ENCODE assay signal across 8 mouse cellular contexts in genomic region chr5:77122254-77123192, GRCm38 (mm10). TPM values are rescaled to one million over a fixed set of nuclear protein-coding genes. Genes with fewer than 3 reads are reported as not detected.
DNase-seq lines count a peak whose midpoint lies in the region; ATAC-seq and TF ChIP-seq lines count a peak whose summit lies in the region.

No protein-coding gene starts in this region.

- H3K9ac ChIP-seq in kidney, postnatal 0 days (ENCODE audit: low read depth, low read length) = no peak overlapping the region
- H3K9ac ChIP-seq in midbrain, embryonic 12.5 days (replicated peaks) = no peak overlapping the region

- TF ChIP-seq CTCF in kidney, postnatal 0 days (IDR thresholded peaks at IDR 0.05; ENCODE audit: low read depth) = no peak
- TF ChIP-seq CTCF in kidney, adult 2 months (conservative IDR thresholded peaks at IDR 0.05; ENCODE audit: insufficient read depth, insufficient read length, low read depth, low read length) = no peak
- TF ChIP-seq CTCF in layer of hippocampus, adult 2 months (conservative IDR thresholded peaks at IDR 0.05) = no peak

- WGBS in kidney, postnatal 0 days = 14% methylated on average over 20 of the region's 20 CpGs
- WGBS in kidney, adult 2 months = 36% methylated on average over 20 of the region's 20 CpGs
- 3% methylated on average over 20 of the region's 20 CpGs for WGBS in forebrain, embryonic 10.5 days
- 5% methylated on average over 20 of the region's 20 CpGs for WGBS in midbrain, embryonic 12.5 days

- ATAC-seq in kidney, postnatal 0 days (replicated peaks; ENCODE audit: low FRiP score, low read depth) = peak; percentile 44; the same call in 1 of the 2 replicates
- ATAC-seq in midbrain, embryonic 12.5 days (ENCODE audit: low FRiP score, low read depth) = peak; percentile 89

- H3K27ac ChIP-seq in kidney, postnatal 0 days = peak overlapping the region; percentile 19
- no peak overlapping the region for H3K27ac ChIP-seq in kidney, adult 2 months (ENCODE audit: insufficient read depth, low read depth, low read length)
- peak overlapping the region; percentile 60 for H3K27ac ChIP-seq in forebrain, embryonic 10.5 days
- peak overlapping the region; percentile 51; the same call in 1 of the 2 replicates for H3K27ac ChIP-seq in layer of hippocampus, adult 2 months
- H3K27ac ChIP-seq in midbrain, embryonic 12.5 days (replicated peaks) = peak overlapping the region; percentile 56; the same call in 1 of the 2 replicates

- H3K4me2 ChIP-seq in kidney, postnatal 0 days (ENCODE audit: low read length) = no peak overlapping the region
- peak overlapping the region; percentile 41 for H3K4me2 ChIP-seq in midbrain, embryonic 12.5 days (replicated peaks)

- no peaks in the 10 kb centered on the region for H3K27me3 ChIP-seq in kidney, postnatal 0 days (ENCODE audit: insufficient read depth, low read length)
- H3K27me3 ChIP-seq in kidney, adult 2 months (replicated peaks; ENCODE audit: control insufficient read depth, insufficient read depth, low read length) = no peaks in the 10 kb centered on the region
- H3K27me3 ChIP-seq in forebrain, embryonic 10.5 days (ENCODE audit: poor library complexity, severe bottlenecking) = peaks cover 98% of the 10 kb centered on the region
- H3K27me3 ChIP-seq in midbrain, embryonic 12.5 days = peaks cover 89% of the 10 kb centered on the region

- no peak for TF ChIP-seq POLR2A in kidney, adult 2 months (IDR thresholded peaks at IDR 0.05; ENCODE audit: low read depth, low read length)

- DNase-seq in kidney, postnatal 0 days (ENCODE audit: low spot score) = peak; percentile 71
- no peak for DNase-seq in kidney, adult 2 months
- DNase-seq in forebrain, embryonic 10.5 days (ENCODE audit: extremely low spot score, low spot score) = peak; percentile 69
- DNase-seq in layer of hippocampus, adult 2 months (ENCODE audit: low spot score in 2 of 2) = peak; percentile 25 to 78
- DNase-seq in adrenal gland, adult (ENCODE audit: inconsistent age in 2 of 2, low spot score in 1 of 2) = no peak
- no peak for DNase-seq in spleen, postnatal 36 days (ENCODE audit: low spot score in 2 of 2)
- DNase-seq in cerebellum, postnatal 14 days = no peak

- no peaks in the 10 kb centered on the region for H3K9me3 ChIP-seq in kidney, postnatal 0 days (replicated peaks; ENCODE audit: low read length)
- no peaks in the 10 kb centered on the region for H3K9me3 ChIP-seq in forebrain, embryonic 10.5 days
- no peaks in the 10 kb centered on the region for H3K9me3 ChIP-seq in midbrain, embryonic 12.5 days

- H3K4me3 ChIP-seq in kidney, postnatal 0 days (replicated peaks; ENCODE audit: low read depth, low read length) = no peak overlapping the region
- no peak overlapping the region for H3K4me3 ChIP-seq in kidney, adult 2 months (ENCODE audit: insufficient read depth, low read depth, low read length)
- peak overlapping the region; percentile 10 for H3K4me3 ChIP-seq in forebrain, embryonic 10.5 days
- no peak overlapping the region for H3K4me3 ChIP-seq in layer of hippocampus, adult 2 months
- no peak overlapping the region for H3K4me3 ChIP-seq in midbrain, embryonic 12.5 days

- H3K4me1 ChIP-seq in kidney, postnatal 0 days (replicated peaks; ENCODE audit: insufficient read depth, low read length) = 0 out of 2 replicates have a peak, but pooled peaks cover 16% of the 10 kb centered on the region
- H3K4me1 ChIP-seq in kidney, adult 2 months (ENCODE audit: control insufficient read depth, insufficient read depth, low read length) = no peaks in the 10 kb centered on the region
- peaks cover 37% of the 10 kb centered on the region for H3K4me1 ChIP-seq in forebrain, embryonic 10.5 days
- H3K4me1 ChIP-seq in midbrain, embryonic 12.5 days = peaks cover 25% of the 10 kb centered on the region

- H3K36me3 ChIP-seq in kidney, postnatal 0 days (ENCODE audit: insufficient read depth, low read length) = no peaks in the 10 kb centered on the region
- H3K36me3 ChIP-seq in kidney, adult 2 months (ENCODE audit: control insufficient read depth, insufficient read depth, low read length) = no peaks in the 10 kb centered on the region
- no peaks in the 10 kb centered on the region for H3K36me3 ChIP-seq in forebrain, embryonic 10.5 days (replicated peaks)
- no peaks in the 10 kb centered on the region for H3K36me3 ChIP-seq in midbrain, embryonic 12.5 days

RNA-seq across cellular contexts. Expression of gene Hopx, which starts 7.6 kb away (rescaled TPM):
- 3.6 and 3.9 TPM in 2 replicates for polyA plus RNA-seq in kidney, postnatal 0 days (2015; fragmentation: Nextera tagmentation; extraction: Ambion mirVana)
- 14.2 and 18.4 TPM in 2 replicates for polyA plus RNA-seq in kidney, adult 2 months (2012; rRNA removed)
- polyA plus RNA-seq in forebrain, embryonic 10.5 days (2016; fragmentation: Nextera tagmentation; extraction: Ambion mirVana) = 0.23 and 0.55 TPM in 2 replicates
- 10 to 100 TPM; 81.8 to 81.9 TPM for total RNA-seq in layer of hippocampus, adult 2 months (2021)
- polyA plus RNA-seq in midbrain, embryonic 12.5 days (2016; fragmentation: Nextera tagmentation; extraction: Ambion mirVana) = 0.27 TPM in 1 of 2 replicates, not detected in the other

Comparison
In these comparisons a context has a peak if more than half of its experiments do, and no peak if none do; other contexts are left out.
1. DNase-seq: peak in kidney, postnatal 0 days (single experiment), forebrain, embryonic 10.5 days (single experiment) and layer of hippocampus, adult 2 months (2 of 2); none in kidney, adult 2 months (single experiment), adrenal gland, adult (0 of 2), spleen, postnatal 36 days (0 of 2) and cerebellum, postnatal 14 days (0 of 2).